Comparison of ENCODE assay signal across 18 mouse cellular contexts in genomic region chr3:32825964-32826479, GRCm38 (mm10). TPM values are rescaled to one million over a fixed set of nuclear protein-coding genes. Genes with fewer than 3 reads are reported as not detected.
"Had no signal": no experiment of that assay in that cellular context is flagged by ENCODE, and none has a peak within 500 bp of the region (broad histone marks: within the 10 kb centered on the region; RNA-seq: fewer than 3 reads in every experiment).

No protein-coding gene starts in this region.

- DNase-seq: lung, adult 18-20 months; lung, postnatal 14 days; lung, postnatal 36 days; thymus, adult 18-20 months; thymus, postnatal 14 days; thymus, postnatal 36 days had no signal

- H3K4me1 ChIP-seq: megakaryocyte, embryonic 14.5 days; midbrain, embryonic 13.5 days; midbrain, embryonic 15.5 days had no signal

- H3K27me3 ChIP-seq: midbrain, embryonic 13.5 days; midbrain, embryonic 15.5 days; neural tube, embryonic 12.5 days; stomach, embryonic 15.5 days had no signal

- H3K4me2 ChIP-seq: lung, embryonic 14.5 days; midbrain, embryonic 11.5 days; midbrain, embryonic 13.5 days; midbrain, embryonic 15.5 days; neural tube, embryonic 12.5 days; stomach, embryonic 15.5 days had no signal

- ATAC-seq: midbrain, embryonic 13.5 days; midbrain, embryonic 15.5 days had no signal

- H3K9ac ChIP-seq: lung, embryonic 14.5 days; midbrain, embryonic 13.5 days; midbrain, embryonic 15.5 days; neural tube, embryonic 12.5 days; stomach, embryonic 15.5 days had no signal

- H3K36me3 ChIP-seq: midbrain, embryonic 13.5 days; midbrain, embryonic 15.5 days; neural tube, embryonic 12.5 days; stomach, embryonic 15.5 days had no signal

- H3K27ac ChIP-seq: macrophage; midbrain, embryonic 13.5 days; midbrain, embryonic 15.5 days; neural tube, embryonic 12.5 days; stomach, embryonic 15.5 days; stomach, postnatal 0 days had no signal

- H3K4me3 ChIP-seq: megakaryocyte, embryonic 14.5 days; midbrain, embryonic 13.5 days; midbrain, embryonic 15.5 days; neural tube, embryonic 12.5 days; stomach, embryonic 15.5 days had no signal

- H3K9me3 ChIP-seq: midbrain, embryonic 13.5 days; midbrain, embryonic 15.5 days; neural tube, embryonic 12.5 days; stomach, embryonic 15.5 days had no signal

RNA-seq across cellular contexts. Expression of gene Usp13, which starts 8.7 kb away (rescaled TPM):
- total RNA-seq: megakaryocyte progenitor cell, adult 5-6 weeks; monocyte, adult 5-6 weeks; neutrophil, adult 5-6 weeks had no signal
- polyA plus RNA-seq: macrophage had no signal
